Mouse (Mus musculus) granulocyte monocyte progenitor cell, adult 5-6 weeks (primary cell): ENCODE data around the gene Fam122c. TPM values are rescaled to one million over a fixed set of nuclear protein-coding genes. Genes with fewer than 3 reads are reported as not detected.
"Not testable (repeated sequence)": the region's sequence is repeated elsewhere in the genome, so short reads cannot be mapped to it uniquely, and the experiment has no call there.

Experiments
- ATAC-seq: replicated peaks from 2 replicates; pipeline ENCODE4 v1.8.0; 2016; ENCODE audit warnings: mild to moderate bottlenecking, moderate TSS enrichment, inconsistent platforms; ENCODE audit not compliant: poor library complexity, severe bottlenecking
- total RNA-seq, 2 experiments: library from RNA; stranded (forward) in 1 of 2; stranded (reverse) in 1 of 2; fragments of 200-712, 200-1000 nt in 1 of 2; fragments of >200 nt in 1 of 2; fragmentation: Nextera tagmentation in 1 of 2; gene quantifications; 2 replicates each; pipeline ENCODE4 v1.2.3; 2014 to 2017

The Fam122c gene
- total RNA-seq (2014; fragmentation: Nextera tagmentation), result not detected in 2 replicates
- not detected in 2 replicates for total RNA-seq (2017)

- ATAC-seq, result no peak
Observed at GRCm38 (mm10) chrX:53273124-53273523, at the start of gene Fam122c. Gene Fam122c, plus strand, starts transcription at chrX:53273424.

GRCm38 (mm10) chrX:53224353-53224944 is 48.8 kb upstream of the Fam122c start:
- ATAC-seq, result no peak

GRCm38 (mm10) chrX:53231965-53232364 is 41.3 kb upstream of the Fam122c start:
- no peak; the same call in 1 of the 2 replicates for ATAC-seq

- ATAC-seq, result peak; percentile 56
Observed at GRCm38 (mm10) chrX:53233689-53234088, 39.5 kb upstream of the Fam122c start.

GRCm38 (mm10) chrX:53236404-53236803 is 36.8 kb upstream of the Fam122c start:
- no peak for ATAC-seq

DNA sequence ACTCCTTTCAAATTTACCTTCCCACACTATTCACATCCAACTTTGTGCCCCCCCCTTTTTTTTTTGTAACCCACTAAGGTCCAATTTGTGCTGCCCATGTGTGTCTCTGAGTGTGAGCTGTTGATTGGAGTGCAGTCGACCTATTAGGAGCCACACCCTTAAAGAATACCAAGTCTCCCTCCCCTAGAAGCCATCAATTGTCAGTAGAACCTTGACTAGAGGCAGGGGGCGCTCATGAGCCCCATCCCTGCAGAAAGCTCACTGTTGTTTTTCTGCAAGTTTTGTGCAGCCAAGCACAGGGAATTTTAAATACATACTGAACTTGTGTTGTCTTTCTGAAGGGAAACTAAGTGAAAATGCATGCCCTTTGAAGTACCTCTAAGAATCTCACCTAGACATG is 35.3 kb upstream of the Fam122c start:
- ATAC-seq, result peak; percentile 83

- ATAC-seq, result peak; percentile 30; the same call in 1 of the 2 replicates
Observed at GRCm38 (mm10) chrX:53240011-53240410, 33.2 kb upstream of the Fam122c start, which contains the start of gene Plac1. Gene Plac1, minus strand, starts transcription at chrX:53240111.

GRCm38 (mm10) chrX:53255195-53255594 is 18.0 kb upstream of the Fam122c start:
- ATAC-seq, result no peak

DNA sequence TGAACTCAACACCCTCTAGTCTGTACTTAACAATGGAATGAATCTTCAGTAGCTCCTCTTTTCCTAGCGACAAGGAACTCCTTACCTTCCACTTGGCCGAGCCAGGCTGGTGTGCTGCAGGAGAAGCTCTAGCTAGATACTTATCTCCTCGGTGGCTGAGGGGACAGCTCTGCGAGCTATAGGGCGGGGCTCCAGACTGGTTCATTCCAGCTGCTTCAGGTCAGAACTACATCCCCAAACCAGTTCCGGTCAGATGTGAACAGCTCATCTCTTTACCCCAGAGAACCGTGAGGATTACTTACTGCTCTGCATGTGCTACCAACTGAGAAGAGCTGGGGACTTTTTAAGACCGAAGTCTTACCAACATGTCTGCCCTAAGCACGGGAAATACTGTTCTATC is 7.0 kb upstream of the Fam122c start:
- ATAC-seq, result no peak

- ATAC-seq, result peak; percentile 92
Observed at GRCm38 (mm10) chrX:53268856-53269255, 4.4 kb upstream of the Fam122c start.

DNA sequence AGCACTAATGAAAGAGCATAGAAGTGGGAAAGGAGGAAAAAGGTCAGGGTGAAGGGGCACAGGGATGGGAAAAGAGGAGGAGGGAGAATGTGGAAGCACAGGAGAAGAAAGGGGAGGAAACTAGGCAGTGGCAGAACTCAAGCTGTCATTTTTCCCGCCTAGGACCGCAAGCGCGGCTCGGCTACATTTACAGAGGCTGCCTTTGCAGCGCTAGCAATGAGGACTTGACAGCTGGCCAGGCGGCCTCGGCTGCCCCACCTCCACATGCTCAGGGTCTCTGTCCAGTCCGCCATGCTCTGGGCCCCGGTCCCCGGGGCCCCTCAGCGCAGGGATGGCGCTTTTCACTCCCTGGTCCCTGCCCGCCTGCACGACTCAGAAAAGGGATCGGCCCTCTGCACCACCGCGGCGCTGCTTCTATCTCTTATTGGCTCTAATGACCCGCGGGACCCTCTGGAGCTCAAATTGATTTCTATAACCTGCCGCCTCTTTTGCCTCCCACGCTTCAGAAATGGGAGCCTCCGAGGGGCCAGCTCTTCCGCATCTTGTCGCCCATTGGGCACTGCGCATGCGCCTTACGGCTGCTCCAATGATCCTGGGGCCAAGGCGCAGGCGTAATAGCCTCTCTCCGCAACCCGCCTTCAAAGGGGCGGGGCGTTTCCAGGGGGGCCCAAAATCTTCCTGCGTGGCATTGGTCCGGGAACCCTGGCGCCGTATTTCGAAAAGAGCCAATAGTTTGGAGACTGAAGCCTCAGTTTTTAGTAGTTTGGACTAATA is 3.7 kb upstream of the Fam122c start, which contains the start of gene Fam122b:
Gene Fam122b, minus strand, starts transcription at position 517 of the 774 bp plus-strand sequence.
- peak; percentile 86 for ATAC-seq

DNA sequence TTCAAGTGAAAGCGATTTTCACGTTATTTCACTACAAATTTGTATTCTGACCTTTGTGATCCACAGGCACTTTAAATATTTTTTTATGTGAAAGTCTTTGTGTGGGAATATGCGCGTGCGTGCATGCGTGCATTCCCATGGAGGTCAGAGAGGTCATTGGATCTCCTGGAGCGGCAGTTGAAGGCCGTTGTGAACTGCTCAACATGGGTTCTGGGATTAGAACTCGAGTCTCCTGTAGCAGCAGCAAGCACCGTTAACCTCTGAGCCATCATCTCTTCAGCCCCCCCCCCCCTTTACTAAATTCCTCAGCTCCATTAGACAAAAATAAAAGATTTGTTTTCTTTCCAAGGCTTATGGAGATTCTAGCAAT is 3.2 kb upstream of the Fam122c start:
- 0 out of 2 replicates have a peak, but pooled peaks have one; percentile 4 for ATAC-seq

- ATAC-seq, result not testable (repeated sequence)
Observed at GRCm38 (mm10) chrX:53271628-53272027, 1.6 kb upstream of the Fam122c start.

DNA sequence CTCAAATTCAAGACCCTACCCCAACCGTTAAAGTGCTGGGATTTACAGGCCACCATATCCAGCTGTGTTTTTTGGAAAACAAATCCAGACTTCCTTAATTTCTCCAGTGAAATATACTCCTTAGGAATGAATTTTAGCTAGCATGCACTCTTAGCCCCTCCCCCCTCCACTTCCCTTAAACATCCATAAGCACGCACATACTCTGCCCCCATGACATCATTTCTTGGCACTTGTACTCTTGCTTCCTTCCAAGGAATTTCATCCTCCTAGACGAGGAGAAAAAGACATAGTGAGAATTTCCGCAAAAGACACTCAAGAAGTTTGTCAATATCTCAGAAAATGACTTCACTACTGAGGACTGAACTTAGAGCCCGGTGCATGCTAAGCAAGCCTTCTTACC is 14.7 kb downstream of the Fam122c start:
- ATAC-seq, result no peak

GRCm38 (mm10) chrX:53320564-53320963 is 47.3 kb downstream of the Fam122c start:
- peak; percentile 98 for ATAC-seq

- peak; percentile 35 for ATAC-seq
Observed at GRCm38 (mm10) chrX:53321111-53321510, 47.9 kb downstream of the Fam122c start.

DNA sequence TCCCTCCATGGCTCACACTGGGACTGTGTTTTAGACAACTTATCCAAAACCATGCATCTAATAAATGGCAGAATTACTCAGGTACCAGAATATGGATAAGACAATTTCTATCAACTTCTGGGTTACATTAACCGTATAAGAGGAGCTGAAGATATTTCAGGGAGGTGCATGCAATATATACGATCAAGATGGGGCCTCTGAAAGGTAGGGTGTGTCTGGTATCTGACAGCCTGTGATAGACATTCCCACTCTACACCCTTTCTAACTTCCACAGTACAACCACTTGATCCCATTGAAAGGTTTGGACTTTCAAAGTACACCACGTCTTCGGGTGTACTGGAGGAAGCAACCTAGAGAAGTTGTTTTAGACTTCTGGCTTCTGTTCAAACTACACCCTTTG is 57.2 kb downstream of the Fam122c start:
- no peak for ATAC-seq

- no peak for ATAC-seq
Observed at GRCm38 (mm10) chrX:53337355-53337754, 64.1 kb downstream of the Fam122c start.

GRCm38 (mm10) chrX:53341531-53341930 is 68.3 kb downstream of the Fam122c start:
- peak; percentile 71 for ATAC-seq

DNA sequence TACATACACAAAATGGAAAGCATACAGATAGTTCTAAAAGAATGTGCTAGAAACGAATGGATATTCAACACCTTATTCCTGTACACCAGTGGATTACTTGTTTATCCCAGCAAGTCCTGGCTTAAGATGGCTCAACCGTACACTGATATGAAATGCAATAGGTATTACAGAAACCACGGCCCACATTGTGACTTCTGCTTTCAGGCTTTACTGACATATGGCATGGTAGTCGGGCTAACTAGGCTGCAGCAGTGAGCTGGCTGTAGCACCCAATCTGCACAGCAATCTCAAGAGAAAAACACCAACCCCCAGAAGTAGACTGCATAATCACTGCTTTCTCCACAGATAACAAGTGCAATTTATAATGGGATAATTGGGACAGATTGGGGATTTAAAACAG is 75.2 kb downstream of the Fam122c start:
- ATAC-seq, result peak; percentile 52; the same call in 1 of the 2 replicates

DNA sequence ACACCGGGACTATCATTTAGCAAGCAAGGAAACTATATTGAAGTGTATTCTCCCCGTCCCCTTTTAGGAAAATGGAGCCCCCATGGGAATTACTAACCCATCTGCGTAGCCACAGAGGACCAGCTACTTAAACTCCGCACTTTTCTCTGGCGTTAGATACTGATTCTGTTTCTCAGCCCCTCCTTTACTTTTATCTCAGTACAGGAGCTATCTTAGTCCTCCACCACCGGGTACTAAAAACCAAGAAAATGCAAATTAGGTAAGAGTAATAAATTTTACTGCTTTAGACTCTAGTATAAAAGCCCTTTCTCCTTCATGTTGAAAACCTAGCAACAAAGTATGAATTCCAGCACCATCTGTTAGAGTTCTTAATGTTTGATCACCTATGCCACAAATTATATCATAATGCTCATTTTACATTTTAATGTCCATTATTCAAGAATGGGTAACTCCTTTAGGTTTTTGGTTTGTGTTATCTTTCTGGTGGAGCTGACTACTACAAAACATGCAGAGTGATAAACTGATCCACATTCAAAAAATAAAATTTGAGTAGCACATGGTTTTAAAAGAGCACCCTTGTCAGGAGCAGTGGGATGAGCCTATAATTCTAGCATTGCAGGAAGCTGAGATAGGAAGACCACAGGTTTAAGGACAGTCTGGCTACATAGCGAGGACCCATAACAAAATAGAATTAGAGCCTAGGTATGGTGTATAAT is 91.6 kb downstream of the Fam122c start:
- ATAC-seq, result no peak
